Mouse (Mus musculus) embryonic facial prominence, embryonic 14.5 days (tissue): ENCODE measurements at regions not wholly inside any gene's neighbourhood (a gene's known extent, or its start where the extent isn't known, plus 50 kb on each side); places are given as distances from the start of the nearest gene placed in this dataset.
A peak's percentile ranks its signal among the peaks of the same experiment; 100 is the strongest.

Experiments
- ATAC-seq: fragments of 200-750 bp; cut with Nextera tagmentation; 2 replicates; pipeline ENCODE4 v1.8.0; 2017; ENCODE audit warnings: low read depth, moderate number of reproducible peaks, moderate TSS enrichment
- DNase-seq: peaks from one replicate; pipeline ENCODE4 v3.0.0-alpha.2; 2015; ENCODE audit warnings: low spot score
- H3K27ac ChIP-seq: fragments of 300-500 bp; sonication (generic); replicated peaks from 2 replicates; pipeline ENCODE4 v1.5.1; 2014; ENCODE audit warnings: low read depth, mild to moderate bottlenecking, low read length, moderate library complexity
- H3K27me3 ChIP-seq: fragments of 300-500 bp; sonication (generic); replicated peaks from 2 replicates; pipeline ENCODE4 v1.6.1; 2014; ENCODE audit warnings: low read length; ENCODE audit not compliant: control insufficient read depth, insufficient read depth
- H3K36me3 ChIP-seq: fragments of 300-500 bp; sonication (generic); 2 replicates; pipeline ENCODE4 v1.6.1; 2014; ENCODE audit warnings: low read length, mixed read lengths; ENCODE audit not compliant: control insufficient read depth, insufficient read depth
- H3K4me1 ChIP-seq: fragments of 300-500 bp; sonication (generic); 2 replicates; pipeline ENCODE4 v1.6.1; 2014; ENCODE audit warnings: antibody characterized with exemption, low read length; ENCODE audit not compliant: control insufficient read depth, insufficient read depth
- H3K4me2 ChIP-seq: fragments of 300-500 bp; sonication (generic); 2 replicates; pipeline ENCODE4 v1.6.1; 2014; ENCODE audit warnings: low read depth, mild to moderate bottlenecking, low read length, moderate library complexity, mixed read lengths
- H3K4me3 ChIP-seq: fragments of 300-500 bp; sonication (generic); 2 replicates; pipeline ENCODE4 v1.5.1; 2014; ENCODE audit warnings: low read depth, mild to moderate bottlenecking, low read length
- H3K9ac ChIP-seq: fragments of 300-500 bp; sonication (generic); 2 replicates; pipeline ENCODE4 v1.6.1; 2014; ENCODE audit warnings: low read depth, mild to moderate bottlenecking, low read length, moderate library complexity, mixed read lengths
- H3K9me3 ChIP-seq: fragments of 300-500 bp; sonication (generic); 2 replicates; pipeline ENCODE4 v1.6.1; 2016; ENCODE audit warnings: low read length; ENCODE audit not compliant: control insufficient read depth
- whole genome bisulfite sequencing: fragments of 180-500 bp; shearing (Covaris S2); extraction: QIAGEN DNeasy Blood & Tissue Kit; methylation state at CpG from one replicate; pipeline ENCODE4 v1.1.7; 2014; 5-methylcytosine and 5-hydroxymethylcytosine counted together

DNA sequence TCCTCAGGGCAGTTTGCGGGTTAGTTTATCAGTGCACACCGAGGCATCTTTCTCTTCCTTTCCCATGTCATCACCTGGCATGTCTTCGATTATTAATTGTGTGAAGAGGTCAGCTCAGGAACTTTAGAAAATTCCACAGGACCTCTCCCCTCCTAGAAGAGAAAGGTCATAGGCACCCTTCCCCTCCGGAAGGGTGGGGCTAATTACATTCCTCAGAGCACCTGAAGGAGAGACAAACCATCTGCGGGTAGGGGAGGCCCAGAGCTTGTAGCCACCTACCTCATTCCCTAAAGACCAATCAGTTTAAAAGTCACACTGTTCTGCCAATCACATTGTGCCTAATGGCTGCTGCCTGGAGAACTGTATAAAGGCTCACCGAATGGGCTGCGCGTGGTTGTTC, 114.9 kb upstream of the 9330182O14Rik start:
- ATAC-seq (no peak), DNase-seq (no peak)
- Histone ChIP-seq H3K4me3 (no peak overlapping the region), H3K9ac (no peak overlapping the region), H3K27ac (no peak overlapping the region), H3K4me1 (peaks cover 6% of the 10 kb centered on the region; the same call in 1 of the 2 replicates), H3K27me3 (no peaks in the 10 kb centered on the region; the same call in 1 of the 2 replicates), H3K4me2 (no peak overlapping the region), H3K9me3 (no peaks in the 10 kb centered on the region), H3K36me3 (no peaks in the 10 kb centered on the region)
- 81% methylated on average over 8 of the region's 8 CpGs for whole genome bisulfite sequencing

- no peak overlapping the region for H3K9ac ChIP-seq
- ATAC-seq (no peak), DNase-seq (peak; percentile 45)
These were observed 114.1 kb upstream of the 9330182O14Rik start for GRCm38 (mm10) chr15:40020097-40020496.

DNA sequence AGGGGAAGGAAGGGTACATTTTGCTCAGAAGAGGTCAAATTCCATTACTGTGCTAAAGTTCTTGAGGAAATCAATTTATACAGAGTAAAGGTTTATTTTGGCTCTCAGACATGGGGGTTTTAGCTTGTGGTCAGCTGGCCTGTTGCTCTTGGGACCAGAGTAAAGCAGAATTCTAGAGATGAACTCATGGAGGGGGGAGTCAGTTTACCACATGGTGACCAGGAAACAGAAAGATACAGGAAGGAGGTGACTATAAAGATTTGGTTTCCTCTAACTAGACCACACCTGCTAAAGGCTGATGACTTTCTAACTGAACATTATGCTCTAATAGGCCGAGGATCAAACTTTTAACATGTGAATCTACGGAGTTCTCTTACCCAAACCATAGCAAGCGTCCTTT, 113.5 kb upstream of the 9330182O14Rik start:
- Histone ChIP-seq H3K27me3 (no peaks in the 10 kb centered on the region; the same call in 1 of the 2 replicates), H3K9ac (no peak overlapping the region), H3K27ac (no peak overlapping the region), H3K36me3 (no peaks in the 10 kb centered on the region), H3K4me2 (no peak overlapping the region), H3K4me1 (peaks cover 6% of the 10 kb centered on the region; the same call in 1 of the 2 replicates), H3K4me3 (no peak overlapping the region), H3K9me3 (no peaks in the 10 kb centered on the region)
- no peak for ATAC-seq
- 83% methylated on average over 3 of the region's 3 CpGs for WGBS
- peak; percentile 27 for DNase-seq

More at GRCm38 (mm10) chr15:40020097-40020496, 114.1 kb upstream of the 9330182O14Rik start:
- no peak overlapping the region for H3K4me3 ChIP-seq
- no peak overlapping the region for H3K4me2 ChIP-seq
- H3K9me3 ChIP-seq = no peaks in the 10 kb centered on the region
- no peaks in the 10 kb centered on the region; the same call in 1 of the 2 replicates for H3K27me3 ChIP-seq
- no peak overlapping the region for H3K27ac ChIP-seq
- no peaks in the 10 kb centered on the region for H3K36me3 ChIP-seq
- H3K4me1 ChIP-seq = peaks cover 6% of the 10 kb centered on the region; the same call in 1 of the 2 replicates

DNA sequence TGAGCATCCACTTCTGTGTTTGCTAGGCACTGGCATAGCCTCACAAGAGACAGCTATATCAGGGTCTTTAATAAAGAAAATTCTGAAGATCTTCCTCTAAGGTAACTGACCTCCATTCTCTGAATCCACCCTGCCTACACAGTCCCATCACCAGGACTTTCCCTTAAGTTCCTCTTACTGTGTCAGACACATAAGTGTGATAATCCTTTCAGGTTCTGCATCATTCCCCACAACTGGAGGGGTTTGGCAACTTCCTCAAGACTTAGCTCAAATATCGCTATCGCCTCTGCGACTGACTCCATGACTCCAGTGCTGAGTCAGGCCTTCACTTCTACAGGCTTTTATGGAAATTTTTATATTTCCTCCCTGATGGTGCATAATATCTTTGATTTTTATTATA, 111.0 kb upstream of the 9330182O14Rik start:
- Histone ChIP-seq H3K27ac (no peak overlapping the region), H3K9me3 (no peaks in the 10 kb centered on the region), H3K4me2 (no peak overlapping the region), H3K27me3 (no peaks in the 10 kb centered on the region), H3K9ac (no peak overlapping the region), H3K36me3 (no peaks in the 10 kb centered on the region), H3K4me1 (peaks cover 6% of the 10 kb centered on the region; the same call in 1 of the 2 replicates), H3K4me3 (no peak overlapping the region)
- DNase-seq = no peak
- 93% methylated on average over 3 of the region's 3 CpGs for WGBS
- ATAC-seq = no peak

- no peak for ATAC-seq
- Histone ChIP-seq H3K4me1 (no peaks in the 10 kb centered on the region), H3K27me3 (no peaks in the 10 kb centered on the region), H3K4me2 (no peak overlapping the region), H3K27ac (peak overlapping the region; percentile 33), H3K9ac (no peak overlapping the region), H3K9me3 (no peaks in the 10 kb centered on the region), H3K36me3 (no peaks in the 10 kb centered on the region), H3K4me3 (no peak overlapping the region)
- peak; percentile 48 for DNase-seq
These were observed 102.1 kb upstream of the 9330182O14Rik start for GRCm38 (mm10) chr15:40032088-40032487.

DNA sequence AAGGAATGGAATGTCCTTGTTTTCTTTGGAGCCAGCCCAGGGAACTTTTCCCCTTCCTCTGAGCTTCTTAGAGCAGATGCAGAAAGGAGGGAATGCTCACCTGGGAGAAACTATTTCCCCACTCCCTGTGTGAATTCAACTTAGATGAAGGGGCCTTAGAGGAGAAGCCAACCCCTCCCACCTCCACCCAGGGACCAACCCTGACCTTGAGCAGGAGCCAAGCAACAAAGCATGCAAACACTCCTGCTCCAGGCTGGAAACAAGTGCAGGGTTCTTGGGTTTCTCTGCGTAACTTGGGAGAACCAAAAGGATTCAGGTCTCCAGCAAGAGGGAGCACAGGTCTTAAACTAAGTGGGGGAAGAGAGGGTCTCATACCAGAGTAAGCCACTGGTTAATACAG, 98.0 kb upstream of the 9330182O14Rik start:
- no peaks in the 10 kb centered on the region for H3K4me1 ChIP-seq
- H3K27me3 ChIP-seq = no peaks in the 10 kb centered on the region
- DNase-seq = no peak
- WGBS = 56% methylated on average over 1 of the region's 1 CpGs
- H3K9ac ChIP-seq = no peak overlapping the region
- H3K27ac ChIP-seq = no peak overlapping the region
- H3K4me3 ChIP-seq = no peak overlapping the region
- no peaks in the 10 kb centered on the region for H3K9me3 ChIP-seq
- H3K36me3 ChIP-seq = no peaks in the 10 kb centered on the region
- no peak overlapping the region for H3K4me2 ChIP-seq
- ATAC-seq = no peak

DNA sequence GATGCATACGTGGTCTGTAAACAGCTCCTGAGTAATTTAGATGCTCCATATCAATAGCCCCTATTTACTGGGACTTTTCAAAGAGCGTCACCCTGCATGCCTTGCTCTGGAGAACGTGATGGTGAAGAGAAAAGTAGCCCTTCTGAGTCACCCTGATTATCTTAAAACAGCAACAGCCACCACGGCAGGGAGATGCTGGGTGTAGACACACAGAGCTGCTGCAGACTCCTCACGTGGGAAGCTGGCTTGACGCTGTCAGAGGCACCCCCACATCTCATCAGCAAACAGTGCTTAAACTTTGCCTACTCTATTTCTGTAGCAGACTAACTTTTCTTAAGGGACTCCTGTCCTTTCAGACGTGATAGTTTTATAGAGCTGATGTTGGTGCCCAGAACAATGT, 96.9 kb upstream of the 9330182O14Rik start:
- Histone ChIP-seq H3K9ac (no peak overlapping the region), H3K4me1 (no peaks in the 10 kb centered on the region), H3K36me3 (no peaks in the 10 kb centered on the region), H3K4me2 (no peak overlapping the region), H3K27ac (no peak overlapping the region), H3K9me3 (no peaks in the 10 kb centered on the region), H3K27me3 (no peaks in the 10 kb centered on the region), H3K4me3 (no peak overlapping the region)
- no peak for ATAC-seq
- 62% methylated on average over 7 of the region's 7 CpGs for WGBS
- DNase-seq = no peak

GRCm38 (mm10) chr15:40046219-40046618, 87.9 kb upstream of the 9330182O14Rik start:
- no peak for ATAC-seq
- DNase-seq = no peak
- Histone ChIP-seq H3K27ac (no peak overlapping the region), H3K4me1 (no peaks in the 10 kb centered on the region), H3K4me3 (no peak overlapping the region), H3K9ac (no peak overlapping the region), H3K27me3 (no peaks in the 10 kb centered on the region), H3K36me3 (no peaks in the 10 kb centered on the region), H3K9me3 (no peaks in the 10 kb centered on the region), H3K4me2 (no peak overlapping the region)
- WGBS = 46% methylated on average over 5 of the region's 5 CpGs

GRCm38 (mm10) chr15:40047100-40047499, 87.1 kb upstream of the 9330182O14Rik start:
- Histone ChIP-seq H3K9ac (no peak overlapping the region), H3K4me1 (no peaks in the 10 kb centered on the region), H3K9me3 (no peaks in the 10 kb centered on the region), H3K36me3 (no peaks in the 10 kb centered on the region), H3K27me3 (no peaks in the 10 kb centered on the region), H3K27ac (no peak overlapping the region), H3K4me2 (no peak overlapping the region), H3K4me3 (no peak overlapping the region)
- WGBS = 74% methylated on average over 1 of the region's 1 CpGs
- no peak for ATAC-seq
- no peak for DNase-seq
